Mouse (Mus musculus) left cerebral cortex, postnatal 10 days (tissue): Measurements from ENCODE around the gene Tmem178b. TPM values are rescaled to one million over a fixed set of nuclear protein-coding genes. Genes with fewer than 3 reads are reported as not detected.

Source experiments
- DNase-seq, 2 experiments: peaks; one replicate each; pipeline ENCODE4 v3.0.0; 2021 to 2022; ENCODE audit warnings: low spot score in 2 of 2, mixed read lengths in 1 of 2; ENCODE audit errors: extremely low spot score in 1 of 2
- intact Hi-C: fragments of 180-260 bp; cut with DNase I; formaldehyde crosslinking; loops from one replicate; pipeline ENCODE4 v1.15.1; 2025
- total RNA-seq, 2 experiments: library from RNA; stranded (reverse); gene quantifications; 2 replicates each; pipeline ENCODE4 v1.2.3; 2021

The Tmem178b gene
- total RNA-seq, 2 experiments from 2014 or later = 408 to 421 TPM

DNA sequence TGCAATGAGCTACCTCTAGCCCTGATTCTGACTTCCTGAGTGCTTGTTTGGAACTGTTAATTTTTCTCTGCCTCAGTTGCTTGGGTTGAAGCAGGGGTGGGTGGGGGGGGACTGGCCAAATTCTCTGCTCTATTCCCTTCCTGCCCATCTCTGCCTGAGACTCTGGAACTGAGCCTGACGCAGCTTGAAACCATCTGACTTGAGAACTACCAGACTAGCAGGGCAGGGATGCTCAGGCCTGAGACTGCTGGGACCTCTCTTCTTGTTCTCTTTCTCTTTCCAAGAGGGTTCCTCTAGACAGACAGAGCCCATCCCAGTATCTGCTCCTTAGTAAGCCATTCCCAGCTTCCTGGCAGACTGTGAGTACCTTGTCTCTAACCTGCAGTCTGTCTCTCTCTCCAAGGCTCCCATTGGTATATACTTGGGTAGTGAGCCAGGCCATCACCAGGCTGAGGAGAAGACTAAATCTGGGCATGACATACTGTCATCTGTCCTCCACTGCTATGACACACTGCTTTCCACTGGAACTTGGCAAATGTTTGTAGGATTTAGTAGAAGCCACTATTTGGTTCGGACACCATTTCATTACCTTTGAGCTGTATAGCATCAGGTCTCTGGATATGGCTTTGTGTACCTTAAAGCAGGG lies 42.7 kb downstream of the Tmem178b start:
- no peak for DNase-seq
- intact Hi-C loops = no loop called here

DNA sequence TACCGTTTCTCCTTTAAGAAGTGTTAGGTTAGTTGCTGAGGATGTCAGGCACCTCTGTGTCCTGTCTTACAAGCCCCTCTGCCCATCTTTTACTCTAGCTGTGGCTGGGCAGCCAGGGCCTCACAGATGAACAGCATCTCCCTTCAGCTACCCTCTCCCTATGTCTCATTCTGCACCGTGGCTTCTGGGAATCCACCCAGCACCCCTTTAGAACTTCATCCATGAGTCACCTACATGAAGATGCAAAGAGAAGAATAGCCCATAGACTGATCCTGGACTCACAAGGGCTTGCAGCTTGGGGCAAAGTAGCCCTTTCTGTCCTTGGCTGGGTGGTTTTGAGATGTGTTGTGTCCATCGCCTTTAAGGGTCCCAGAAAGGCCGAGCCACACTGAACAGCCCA lies 43.4 kb downstream of the Tmem178b start:
- no peak for DNase-seq
- intact Hi-C loops = no loop called here

DNA sequence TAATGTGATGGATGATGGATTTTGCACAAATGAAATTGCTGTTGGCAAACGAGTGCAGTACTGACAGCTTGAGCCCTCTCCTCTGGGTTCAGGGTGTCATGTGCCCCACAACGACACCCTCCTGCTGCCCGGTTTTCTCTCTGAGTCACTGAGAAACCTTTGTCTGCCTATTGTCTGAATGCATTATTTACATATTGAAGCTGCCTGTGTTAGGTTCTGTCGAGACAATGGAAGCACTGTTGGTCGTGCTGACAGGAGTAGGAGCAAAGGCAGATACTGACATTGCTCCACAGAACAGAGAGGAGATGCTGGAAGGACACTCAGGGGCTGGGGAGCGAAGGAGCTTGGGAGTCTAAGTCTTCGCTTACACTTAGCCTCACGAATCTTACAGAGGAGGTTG lies 44.2 kb downstream of the Tmem178b start:
- intact Hi-C loops = no loop called here
- DNase-seq = no peak

DNA sequence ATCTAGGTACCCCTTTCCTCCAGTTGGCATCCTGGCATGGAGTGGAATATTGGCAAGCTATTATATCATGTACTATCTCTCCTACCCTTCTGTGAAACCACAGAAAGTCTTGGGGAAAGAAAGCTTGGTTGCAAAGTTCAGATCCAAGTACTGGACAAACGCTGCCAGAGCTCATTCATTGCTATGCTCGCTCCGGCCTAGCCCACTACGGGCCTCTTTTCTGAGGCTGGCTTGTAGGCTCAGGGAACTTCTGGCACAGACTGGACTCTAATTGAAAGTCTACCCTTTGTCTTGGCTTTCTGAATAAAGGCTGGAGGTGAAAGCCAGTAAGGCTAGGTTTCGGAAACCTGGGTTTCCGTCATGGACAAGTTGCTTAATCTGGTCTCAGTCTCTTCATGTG lies 44.7 kb downstream of the Tmem178b start:
- no peak for DNase-seq
- intact Hi-C loops = no loop called here

DNA sequence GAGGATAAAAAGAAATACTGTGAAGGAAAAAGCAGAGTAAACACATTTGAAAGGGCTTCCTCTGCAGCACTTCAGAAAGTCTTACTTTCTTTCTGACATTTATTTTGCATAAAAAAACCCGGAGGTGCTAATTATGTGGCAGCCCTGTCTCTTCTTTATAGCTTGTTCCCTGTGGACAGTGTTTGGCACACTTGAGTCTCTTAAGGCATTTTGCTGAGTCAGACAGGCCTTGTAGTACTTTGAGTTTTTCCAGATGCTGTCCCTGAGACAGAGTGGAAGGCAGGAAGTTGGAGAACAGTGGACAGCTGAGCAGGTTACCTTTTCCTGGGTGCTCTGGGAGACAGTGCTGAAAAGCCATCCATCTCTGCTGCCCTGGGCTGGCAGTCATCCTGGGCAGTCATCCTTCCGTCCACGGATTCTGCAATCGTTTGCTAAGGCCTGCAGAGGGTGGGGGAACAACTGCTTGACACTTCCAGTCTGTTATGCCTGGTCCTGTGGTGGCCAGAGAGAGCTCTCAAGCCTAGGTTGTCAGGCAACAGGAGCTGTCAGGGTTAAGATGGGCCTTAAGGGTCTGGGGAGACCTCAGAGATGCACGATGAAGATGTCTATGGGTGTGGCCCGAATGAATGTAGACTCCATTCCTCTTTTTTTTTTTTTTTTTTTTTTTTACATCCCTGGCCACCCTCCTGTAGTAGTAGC lies 46.1 kb downstream of the Tmem178b start:
- intact Hi-C loops = no loop called here
- no peak for DNase-seq

DNA sequence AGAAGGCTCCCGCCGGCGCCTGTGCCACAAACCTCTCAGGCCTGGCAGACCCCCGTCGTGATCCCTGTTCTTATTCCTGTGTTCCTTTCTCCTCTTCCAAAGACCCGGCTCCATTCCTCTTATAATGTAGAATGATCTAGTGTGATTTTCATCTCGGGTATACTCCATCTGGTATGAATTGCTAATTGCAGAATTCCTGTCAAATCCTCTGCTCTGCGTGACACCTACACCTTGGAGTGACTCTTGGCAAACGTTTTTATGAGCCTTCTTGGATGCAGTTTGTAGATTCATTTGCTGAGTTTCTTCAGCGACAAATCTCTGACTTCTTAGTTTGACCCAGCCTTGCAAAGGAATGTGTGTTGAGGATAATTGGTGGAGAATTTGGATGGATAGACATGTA lies 53.4 kb downstream of the Tmem178b start:
- intact Hi-C loops = no loop called here
- DNase-seq = no peak

DNA sequence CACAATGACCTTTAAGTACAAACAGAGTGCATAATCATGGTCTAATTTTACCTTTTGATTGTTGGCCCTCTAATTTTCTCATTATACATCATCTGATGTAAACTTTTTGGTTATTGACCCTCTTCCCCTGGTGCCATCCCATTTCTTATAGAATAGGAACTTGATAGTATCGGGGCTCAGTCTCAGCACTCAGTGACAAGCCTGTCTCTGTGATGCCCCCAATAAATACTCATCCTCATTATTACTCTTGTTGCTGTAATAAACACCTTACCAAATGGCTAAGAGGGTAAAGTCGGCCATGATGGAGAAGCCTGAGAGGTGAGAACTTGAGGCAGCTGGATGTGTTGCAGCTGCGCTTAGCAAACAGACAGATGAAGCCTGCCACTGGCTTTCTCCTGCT lies 63.5 kb downstream of the Tmem178b start:
- DNase-seq = no peak
- intact Hi-C loops = no loop called here

DNA sequence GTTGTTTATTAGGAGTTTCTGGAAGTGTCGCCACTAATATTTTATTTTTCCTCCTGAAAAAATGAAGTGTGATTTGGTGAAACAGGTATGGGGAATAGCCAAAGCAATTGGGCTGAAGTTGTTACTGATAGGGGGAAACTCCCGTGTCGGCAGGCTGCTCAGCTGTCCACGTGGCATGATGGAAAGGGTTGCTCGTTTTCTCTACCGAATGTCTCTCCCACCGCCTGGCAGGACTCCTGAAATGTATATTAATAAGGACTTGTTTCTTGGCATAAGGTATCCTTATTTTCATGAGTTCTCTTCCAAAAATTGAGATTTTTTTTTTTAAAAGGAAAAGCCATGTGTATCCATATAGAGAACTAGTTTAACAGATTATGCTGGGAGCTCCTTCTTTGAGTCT lies 67.8 kb downstream of the Tmem178b start:
- DNase-seq = peak in 1 of 2 experiments; percentile 44
- intact Hi-C loops = no loop called here

DNA sequence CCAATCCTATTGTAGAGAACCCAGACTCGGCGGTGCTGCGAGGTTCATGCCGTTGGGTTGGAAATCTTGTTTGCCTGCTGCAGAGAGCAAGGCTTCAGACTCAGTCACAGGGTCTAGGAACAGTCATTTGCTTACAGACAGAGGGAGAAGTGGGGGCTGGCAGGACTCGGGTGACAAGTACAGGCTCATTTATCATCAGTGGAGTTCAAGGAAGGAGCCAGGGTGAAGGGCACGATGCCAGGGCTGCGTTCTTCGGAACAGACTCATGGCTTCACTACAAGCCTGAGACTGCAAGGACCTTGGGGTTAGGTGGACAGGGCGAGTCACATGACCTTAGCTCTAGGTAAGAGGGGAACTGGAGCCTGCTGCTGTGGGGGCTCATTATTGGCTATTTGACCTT lies 71.8 kb downstream of the Tmem178b start:
- no peak for DNase-seq
- intact Hi-C loops = no loop called here

DNA sequence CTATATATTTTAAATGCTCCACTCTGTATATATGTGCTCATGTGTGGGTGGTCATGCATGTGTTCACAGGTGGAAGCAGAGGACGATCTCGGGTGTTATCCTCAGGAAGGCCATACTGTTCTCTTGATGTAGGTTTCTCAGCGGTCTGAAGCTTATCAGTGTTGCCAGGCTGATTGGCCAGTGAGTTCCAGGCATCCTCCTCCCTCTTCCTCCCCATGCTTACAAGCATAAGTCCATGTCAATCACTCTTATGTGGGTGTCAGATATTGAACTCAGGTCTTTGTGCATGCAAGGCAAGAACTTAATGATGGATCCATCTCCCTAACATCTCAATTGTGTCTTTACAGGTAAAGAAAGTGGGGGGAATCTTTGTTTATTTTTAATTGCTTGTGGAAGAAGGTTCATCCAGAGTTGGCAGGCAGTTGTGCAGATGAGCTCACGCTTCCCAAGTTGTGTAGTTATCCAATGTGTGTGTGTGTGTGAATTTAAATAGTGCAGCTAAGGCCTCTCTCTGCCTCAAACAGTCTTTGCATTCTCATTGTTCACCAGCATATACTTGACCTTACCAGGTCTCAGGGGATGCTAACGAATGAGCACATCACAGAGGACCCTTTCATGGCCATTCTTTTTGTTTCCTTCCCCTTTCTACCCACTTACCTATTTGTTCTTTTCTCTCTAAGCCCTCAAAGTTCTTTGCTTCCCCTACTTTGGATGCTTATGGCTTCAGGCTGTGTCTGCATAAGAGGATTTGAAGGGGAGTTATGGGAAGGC lies 72.8 kb downstream of the Tmem178b start:
- intact Hi-C loops = no loop called here
- no peak for DNase-seq

DNA sequence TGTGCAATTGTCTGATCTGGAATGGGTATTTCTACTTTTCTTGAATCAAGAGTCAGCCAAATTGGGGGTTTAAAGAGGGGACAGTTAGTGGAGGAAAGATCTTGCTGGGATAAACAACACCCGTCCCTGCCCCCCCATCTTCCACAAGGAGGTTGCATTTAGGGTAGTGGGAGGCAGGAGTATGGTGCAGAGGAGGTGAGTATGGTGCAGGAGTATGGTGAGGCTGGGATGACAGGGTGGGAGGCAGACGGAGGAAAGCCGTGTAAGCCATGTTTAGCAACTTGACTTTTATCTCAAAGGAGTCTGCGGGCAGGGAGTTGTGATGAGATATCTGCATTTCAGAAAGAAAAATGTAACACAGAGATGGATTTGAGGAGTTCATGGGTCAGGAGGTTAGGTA lies 73.5 kb downstream of the Tmem178b start:
- intact Hi-C loops = no loop called here
- DNase-seq = no peak

DNA sequence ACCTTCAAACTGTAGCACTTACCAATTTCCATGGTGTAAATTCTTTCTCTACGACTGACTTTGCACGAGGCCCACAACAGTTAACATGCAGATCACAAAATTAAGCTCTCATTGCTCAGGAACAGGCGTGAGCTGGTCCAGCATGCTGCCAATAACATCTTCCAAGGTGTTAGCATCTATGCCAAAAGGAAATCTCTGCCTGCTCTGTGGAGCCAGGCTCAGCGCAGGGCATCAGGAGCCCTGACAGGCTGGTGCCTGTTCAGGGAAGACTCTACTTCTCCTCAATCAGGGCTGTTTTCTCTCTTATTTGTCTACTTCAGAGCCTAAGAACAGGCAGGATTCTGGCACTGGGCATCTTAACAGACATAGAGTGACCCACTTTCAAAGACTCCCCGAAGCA lies 80.9 kb downstream of the Tmem178b start:
- no peak for DNase-seq
- intact Hi-C loops = no loop called here

DNA sequence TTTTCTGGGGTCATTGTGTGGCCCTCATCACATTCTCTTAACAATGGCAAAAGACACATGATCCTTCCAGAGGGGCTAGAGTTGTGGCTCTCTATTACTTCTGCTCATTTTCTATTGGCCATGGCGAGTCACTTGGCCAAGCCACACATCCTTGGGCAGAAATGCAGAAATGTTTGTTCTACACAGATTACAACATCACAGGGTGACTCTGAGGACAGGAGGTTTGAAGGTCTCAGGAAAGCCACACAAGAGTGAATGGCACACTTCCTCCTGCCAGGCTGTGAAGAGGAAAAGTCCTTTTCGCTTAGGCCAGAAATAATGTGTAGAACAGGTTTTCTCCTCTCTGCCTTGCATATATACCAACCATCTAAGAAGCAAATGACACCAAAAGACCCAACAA lies 82.1 kb downstream of the Tmem178b start:
- intact Hi-C loops = no loop called here
- no peak for DNase-seq

DNA sequence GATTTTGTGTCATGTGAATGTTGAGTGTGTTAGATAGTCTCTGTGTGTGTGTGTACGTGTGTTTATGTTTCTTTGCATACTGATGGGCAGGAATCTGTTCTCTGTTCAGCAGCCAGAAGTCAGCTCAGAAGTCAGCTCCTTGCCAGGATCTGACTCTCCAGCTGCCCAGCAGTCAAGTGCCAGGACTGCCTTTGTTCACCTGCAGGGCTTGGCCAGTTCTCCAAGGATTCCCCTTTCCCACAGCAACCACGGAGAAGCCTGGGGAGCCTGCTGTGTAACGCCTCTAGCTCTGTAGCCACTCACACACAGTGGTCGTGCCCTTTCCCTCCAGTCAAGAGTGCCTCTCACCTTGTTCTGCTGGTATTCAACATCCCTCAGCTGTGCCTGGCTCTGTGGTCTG lies 91.5 kb downstream of the Tmem178b start:
- intact Hi-C loops = no loop called here
- DNase-seq = no peak

DNA sequence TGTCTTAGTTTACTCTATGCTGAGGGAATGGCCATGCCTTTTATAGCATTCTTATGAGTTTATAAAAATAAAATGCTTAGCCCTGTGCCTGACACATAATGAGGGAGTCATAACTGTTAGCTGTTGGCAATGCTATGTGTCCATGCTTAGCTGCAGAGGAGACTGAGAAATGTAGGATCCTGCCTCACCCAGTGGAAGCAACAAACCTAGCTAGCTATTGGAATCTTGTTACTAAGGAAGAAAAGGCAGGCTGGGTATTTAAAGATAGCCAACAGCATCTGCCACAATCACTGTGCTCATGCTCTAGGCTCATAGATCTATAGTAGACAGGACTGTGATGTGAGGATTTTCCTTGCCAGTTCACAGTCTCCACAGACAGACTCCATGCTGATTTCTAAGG lies 97.2 kb downstream of the Tmem178b start:
- intact Hi-C loops = no loop called here
- DNase-seq = peak in 1 of 2 experiments; percentile 31

DNA sequence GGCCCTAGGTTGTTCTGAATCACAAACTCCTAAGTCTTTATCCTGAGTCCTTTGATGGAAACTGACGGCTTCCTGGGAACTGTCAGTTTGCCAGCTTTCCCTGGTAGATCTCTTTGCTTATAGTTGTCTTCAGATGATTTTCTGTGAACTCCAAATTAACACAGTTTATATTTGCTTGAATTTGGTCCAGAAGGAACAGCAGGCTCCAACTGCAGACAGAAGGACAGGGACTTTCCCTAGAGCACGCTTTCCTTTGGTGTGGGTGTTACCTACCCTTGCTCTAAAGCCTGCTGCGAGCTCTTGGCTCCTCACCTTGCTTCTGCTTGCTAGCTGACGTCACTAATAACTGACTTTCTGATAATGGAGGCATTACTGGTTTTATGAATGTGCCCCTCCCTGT lies 105.9 kb downstream of the Tmem178b start:
- intact Hi-C loops = no loop called here
- no peak for DNase-seq

DNA sequence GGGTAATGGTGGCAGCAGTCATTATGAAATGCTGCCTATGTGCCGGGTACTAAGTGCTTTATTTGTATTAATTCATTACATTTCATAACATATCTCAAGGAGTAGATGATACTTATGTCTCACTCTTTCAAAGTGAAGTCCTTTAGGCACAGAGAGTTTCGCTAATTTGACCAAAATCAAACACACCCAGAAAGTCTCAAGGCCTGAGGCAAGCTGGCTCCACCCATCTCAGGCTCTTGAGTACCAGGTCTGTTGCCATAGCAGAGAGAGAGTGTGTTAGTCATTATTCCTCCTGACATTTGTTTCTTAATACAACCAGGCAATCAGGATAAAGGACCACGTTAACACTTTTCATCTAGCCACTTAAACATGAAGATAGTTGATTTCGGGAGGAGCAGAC lies 117.7 kb downstream of the Tmem178b start:
- intact Hi-C loops = no loop called here
- no peak for DNase-seq

DNA sequence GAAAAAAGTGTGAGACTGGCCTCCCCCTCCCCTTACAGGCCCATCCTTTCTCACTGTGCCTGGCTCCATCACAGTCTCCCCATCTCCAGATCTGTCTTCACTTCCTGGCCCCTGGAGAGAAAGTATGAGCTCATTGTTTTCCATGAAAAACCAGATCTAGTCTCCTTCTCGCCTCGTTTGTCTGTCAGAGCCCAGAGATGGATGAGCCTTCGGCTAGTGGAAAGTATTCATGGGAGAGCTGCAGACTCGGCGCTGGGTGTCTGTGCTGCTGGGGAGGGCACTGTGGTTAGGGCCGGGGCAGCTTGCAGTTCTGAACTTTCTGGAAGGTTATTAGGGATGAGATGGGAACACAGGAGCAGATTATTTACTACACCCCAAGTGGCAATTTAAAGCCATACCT lies 118.9 kb downstream of the Tmem178b start:
- no peak for DNase-seq

DNA sequence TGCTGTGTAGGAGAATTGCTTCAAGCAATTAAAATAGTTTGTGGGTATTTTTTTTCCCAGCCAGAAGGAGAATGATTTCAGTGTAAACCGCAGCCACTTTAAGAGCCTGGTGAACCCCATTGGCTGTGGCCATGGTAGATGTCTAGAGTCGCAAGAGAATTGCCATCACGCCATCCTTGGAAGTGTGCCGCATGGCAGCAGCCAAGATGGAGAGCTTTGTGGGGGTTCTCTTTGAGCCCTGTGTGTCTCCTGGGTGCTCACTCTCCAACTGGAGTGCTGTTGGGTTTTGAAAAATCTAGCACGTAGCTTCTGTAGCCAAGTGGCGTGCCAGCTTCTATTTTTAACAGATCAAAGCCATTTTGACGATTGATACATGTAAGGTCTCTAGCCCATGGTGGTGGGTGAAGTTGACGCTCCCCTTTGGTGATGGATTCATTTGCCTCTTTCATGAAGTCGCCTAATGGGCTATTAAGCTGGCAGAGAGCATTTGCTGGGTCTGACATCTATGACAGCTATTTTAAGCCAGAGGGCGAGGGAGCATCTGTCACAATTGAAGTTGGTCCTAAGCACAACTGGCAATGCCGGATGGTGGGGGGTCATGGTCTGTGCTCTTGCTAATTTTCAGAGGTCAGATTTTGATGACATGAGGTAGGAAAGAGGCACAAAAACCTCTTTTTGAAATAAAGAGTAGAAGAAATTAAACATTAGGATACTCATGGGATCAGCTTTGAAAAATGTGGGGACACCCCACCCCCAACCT lies 133.1 kb downstream of the Tmem178b start:
- intact Hi-C loops = no loop called here

More for the DNA sequence above, 118.9 kb downstream of the Tmem178b start:
- intact Hi-C loops = no loop called here

More for the DNA sequence above, 133.1 kb downstream of the Tmem178b start:
- peak in 1 of 2 experiments; percentile 30 for DNase-seq
